27 mouse cellular contexts compared by ENCODE assay signal in the genomic region with DNA sequence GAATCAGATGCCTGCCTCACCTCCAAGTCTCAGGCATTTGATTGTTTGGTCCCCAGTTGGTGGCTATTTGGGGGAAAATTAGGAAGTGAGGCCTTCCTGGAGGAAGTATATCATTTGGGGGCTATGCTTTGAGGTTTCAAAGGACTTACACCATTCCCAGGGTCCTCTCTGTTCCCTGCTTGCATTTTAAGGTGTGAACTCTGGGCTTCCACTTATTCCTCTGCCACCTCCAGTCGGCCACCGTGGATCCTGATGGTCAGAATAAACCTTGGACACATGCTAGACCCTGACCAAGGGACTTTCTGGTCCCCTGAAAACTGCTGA. TPM values are rescaled to one million over a fixed set of nuclear protein-coding genes. Genes with fewer than 3 reads are reported as not detected.
DNase-seq lines count a peak whose midpoint lies in the region; ATAC-seq and TF ChIP-seq lines count a peak whose summit lies in the region.
"Had no signal": no experiment of that assay in that cellular context is flagged by ENCODE, and none has a peak within 500 bp of the region (broad histone marks: within the 10 kb centered on the region; RNA-seq: fewer than 3 reads in every experiment).

No protein-coding gene starts in this region.

- H3K9ac ChIP-seq in heart, embryonic 12.5 days: no peak overlapping the region
- H3K9ac ChIP-seq in liver, embryonic 12.5 days: peak overlapping the region; percentile 24; the same call in 1 of the 2 replicates
- no peak overlapping the region for H3K9ac ChIP-seq in liver, postnatal 0 days (replicated peaks)
- H3K9ac ChIP-seq: embryonic facial prominence, embryonic 13.5 days; forebrain, embryonic 12.5 days; forebrain, embryonic 15.5 days; heart, embryonic 15.5 days; hindbrain, embryonic 12.5 days; hindbrain, embryonic 15.5 days had no signal

- DNase-seq in heart, postnatal 10 days: no peak
- DNase-seq in liver, postnatal 0 days: no peak
- DNase-seq in cerebellum, postnatal 25 days: no peak
- DNase-seq: adrenal gland, postnatal 10 days; adrenal gland, postnatal 36 days; cerebellum, adult 11 months; cerebellum, adult 2 months; cerebellum, adult 9-11 months; cerebellum, postnatal 36 days; embryo, embryonic 11 days; gastrocnemius, postnatal 25 days; heart, postnatal 14 days had no signal

- no peaks in the 10 kb centered on the region for H3K36me3 ChIP-seq in heart, embryonic 12.5 days
- H3K36me3 ChIP-seq in liver, embryonic 12.5 days: no peaks in the 10 kb centered on the region
- H3K36me3 ChIP-seq in liver, postnatal 0 days (replicated peaks; ENCODE audit: insufficient read depth, low read length): no peaks in the 10 kb centered on the region
- H3K36me3 ChIP-seq: embryonic facial prominence, embryonic 10.5 days; embryonic facial prominence, embryonic 13.5 days; forebrain, embryonic 12.5 days; forebrain, embryonic 15.5 days; G1E; heart, embryonic 15.5 days; hindbrain, embryonic 12.5 days; hindbrain, embryonic 15.5 days had no signal

- intact Hi-C loops in heart, postnatal 10 days (cut with DNase I): no loop called here

- peak overlapping the region; percentile 26; the same call in 1 of the 2 replicates for H3K27ac ChIP-seq in heart, embryonic 12.5 days (ENCODE audit: poor library complexity, severe bottlenecking)
- no peak overlapping the region for H3K27ac ChIP-seq in liver, embryonic 12.5 days
- H3K27ac ChIP-seq in liver, postnatal 0 days (ENCODE audit: low read depth): no peak overlapping the region
- H3K27ac ChIP-seq: embryonic facial prominence, embryonic 10.5 days; embryonic facial prominence, embryonic 13.5 days; forebrain, embryonic 12.5 days; forebrain, embryonic 15.5 days; heart, embryonic 15.5 days; hindbrain, embryonic 12.5 days; hindbrain, embryonic 15.5 days had no signal

- no peak for TF ChIP-seq CTCF in liver, postnatal 0 days (IDR thresholded peaks at IDR 0.05; ENCODE audit: low read depth)

- no peaks in the 10 kb centered on the region for H3K9me3 ChIP-seq in heart, embryonic 12.5 days (replicated peaks)
- no peaks in the 10 kb centered on the region for H3K9me3 ChIP-seq in liver, embryonic 12.5 days (replicated peaks)
- H3K9me3 ChIP-seq in liver, postnatal 0 days (ENCODE audit: low read length): no peaks in the 10 kb centered on the region
- H3K9me3 ChIP-seq: embryonic facial prominence, embryonic 10.5 days; embryonic facial prominence, embryonic 13.5 days; forebrain, embryonic 12.5 days; forebrain, embryonic 15.5 days; G1E; heart, embryonic 15.5 days; hindbrain, embryonic 12.5 days; hindbrain, embryonic 15.5 days had no signal

- H3K4me2 ChIP-seq in heart, embryonic 12.5 days: no peak overlapping the region
- no peak overlapping the region for H3K4me2 ChIP-seq in liver, embryonic 12.5 days
- H3K4me2 ChIP-seq in liver, postnatal 0 days (ENCODE audit: low read depth, low read length): no peak overlapping the region
- H3K4me2 ChIP-seq: embryonic facial prominence, embryonic 13.5 days; forebrain, embryonic 12.5 days; forebrain, embryonic 15.5 days; heart, embryonic 15.5 days; hindbrain, embryonic 12.5 days; hindbrain, embryonic 15.5 days had no signal

- peaks cover 47% of the 10 kb centered on the region for H3K4me1 ChIP-seq in heart, embryonic 12.5 days (replicated peaks)
- H3K4me1 ChIP-seq in liver, embryonic 12.5 days: peaks cover 43% of the 10 kb centered on the region
- H3K4me1 ChIP-seq in liver, postnatal 0 days (ENCODE audit: insufficient read depth): peaks cover 21% of the 10 kb centered on the region

- no peak for TF ChIP-seq EP300 in liver, postnatal 0 days (IDR thresholded peaks at IDR 0.05; ENCODE audit: low read depth)

- no peak overlapping the region for H3K4me3 ChIP-seq in heart, embryonic 12.5 days
- no peak overlapping the region for H3K4me3 ChIP-seq in liver, embryonic 12.5 days
- no peak overlapping the region for H3K4me3 ChIP-seq in liver, postnatal 0 days (ENCODE audit: low read depth, low read length)
- H3K4me3 ChIP-seq: embryonic facial prominence, embryonic 10.5 days; embryonic facial prominence, embryonic 13.5 days; erythroblast, embryonic 14.5 days; forebrain, embryonic 12.5 days; forebrain, embryonic 15.5 days; heart, embryonic 15.5 days; hindbrain, embryonic 12.5 days; hindbrain, embryonic 15.5 days had no signal

- H3K27me3 ChIP-seq in heart, embryonic 12.5 days (replicated peaks): peaks cover 8% of the 10 kb centered on the region; the same call in 1 of the 2 replicates
- peaks cover 39% of the 10 kb centered on the region for H3K27me3 ChIP-seq in liver, embryonic 12.5 days (replicated peaks)
- no peaks in the 10 kb centered on the region for H3K27me3 ChIP-seq in liver, postnatal 0 days (ENCODE audit: insufficient read depth, low read length)
- H3K27me3 ChIP-seq: forebrain, embryonic 15.5 days; heart, embryonic 15.5 days; Patski had no signal

- 47% methylated on average over 2 of the region's 2 CpGs for WGBS in heart, embryonic 12.5 days
- WGBS in liver, embryonic 12.5 days (ENCODE audit: insufficient replicate concordance): 54% methylated on average over 2 of the region's 2 CpGs
- WGBS in liver, postnatal 0 days (ENCODE audit: insufficient replicate concordance): 45% methylated on average over 2 of the region's 2 CpGs

- ATAC-seq in heart, embryonic 12.5 days (ENCODE audit: insufficient number of reproducible peaks, low FRiP score): no peak
- no peak for ATAC-seq in liver, embryonic 12.5 days
- ATAC-seq in liver, postnatal 0 days: no peak
- ATAC-seq in granulocyte monocyte progenitor cell, adult 5-6 weeks (replicated peaks; ENCODE audit: poor library complexity, severe bottlenecking): peak; percentile 69
- ATAC-seq in CD4-positive, CD25-positive, alpha-beta regulatory T cell, adult 4 months: no peak
- ATAC-seq: forebrain, embryonic 15.5 days; intestine, postnatal 0 days; Patski had no signal

RNA-seq across cellular contexts. Expression of gene Islr2, which starts 6.1 kb away (rescaled TPM):
- 0.05 TPM in 1 of 2 replicates, not detected in the other for polyA plus RNA-seq in heart, embryonic 12.5 days (2016; fragmentation: Nextera tagmentation; extraction: Ambion mirVana)
- total RNA-seq in heart, postnatal 10 days (2021): 1 to 10 TPM; 2.5 to 4.5 TPM
- polyA plus RNA-seq in liver, embryonic 12.5 days (2016; fragmentation: Nextera tagmentation; extraction: Ambion mirVana): 0.07 TPM in 1 of 2 replicates, not detected in the other
- not detected in 2 replicates for polyA plus RNA-seq in liver, postnatal 0 days (2015; fragmentation: Nextera tagmentation; extraction: Ambion mirVana)
- total RNA-seq in granulocyte monocyte progenitor cell, adult 5-6 weeks (2014; fragmentation: Nextera tagmentation): not detected in 2 replicates
- total RNA-seq in granulocyte monocyte progenitor cell, adult 5-6 weeks (2017): not detected in 2 replicates
- polyA plus RNA-seq in CD4-positive, CD25-positive, alpha-beta regulatory T cell, adult 4 months (2017; shearing (Covaris generic)): not detected
- polyA plus RNA-seq: erythroblast, embryonic 14.5 days; heart, embryonic 15.5 days had no signal

RNA-seq across cellular contexts. Expression of gene Islr, which starts 6.2 kb away (rescaled TPM):
- polyA plus RNA-seq in heart, embryonic 12.5 days (2016; fragmentation: Nextera tagmentation; extraction: Ambion mirVana): 8.5 and 8.6 TPM in 2 replicates
- 10 to 100 TPM; 52.4 to 54.4 TPM for total RNA-seq in heart, postnatal 10 days (2021)
- polyA plus RNA-seq in liver, embryonic 12.5 days (2016; fragmentation: Nextera tagmentation; extraction: Ambion mirVana): 4.9 and 5.9 TPM in 2 replicates
- polyA plus RNA-seq in liver, postnatal 0 days (2015; fragmentation: Nextera tagmentation; extraction: Ambion mirVana): 2.9 and 3.0 TPM in 2 replicates
- 0.17 TPM in 1 of 2 replicates, not detected in the other for total RNA-seq in granulocyte monocyte progenitor cell, adult 5-6 weeks (2014; fragmentation: Nextera tagmentation)
- not detected in 2 replicates for total RNA-seq in granulocyte monocyte progenitor cell, adult 5-6 weeks (2017)
- polyA plus RNA-seq in CD4-positive, CD25-positive, alpha-beta regulatory T cell, adult 4 months (2017; shearing (Covaris generic)): 1 to 10 TPM in 1 of 2 experiments, under 1 TPM in 1; 0.77 to 1.2 TPM
- polyA plus RNA-seq: erythroblast, embryonic 14.5 days; G1E had no signal

RNA-seq across cellular contexts. Expression of gene Pml, which starts 39.3 kb away (rescaled TPM):
- 15.2 and 15.5 TPM in 2 replicates for polyA plus RNA-seq in heart, embryonic 12.5 days (2016; fragmentation: Nextera tagmentation; extraction: Ambion mirVana)
- total RNA-seq in heart, postnatal 10 days (2021): 10 to 100 TPM; 12.4 to 13.0 TPM
- polyA plus RNA-seq in liver, embryonic 12.5 days (2016; fragmentation: Nextera tagmentation; extraction: Ambion mirVana): 24.4 and 26.5 TPM in 2 replicates
- polyA plus RNA-seq in liver, postnatal 0 days (2015; fragmentation: Nextera tagmentation; extraction: Ambion mirVana): 8.4 and 8.5 TPM in 2 replicates
- total RNA-seq in granulocyte monocyte progenitor cell, adult 5-6 weeks (2014; fragmentation: Nextera tagmentation): 49.9 and 57.2 TPM in 2 replicates
- 9.3 and 10.1 TPM in 2 replicates for total RNA-seq in granulocyte monocyte progenitor cell, adult 5-6 weeks (2017)
- 10 to 100 TPM; 45.9 to 77.9 TPM for polyA plus RNA-seq in CD4-positive, CD25-positive, alpha-beta regulatory T cell, adult 4 months (2017; shearing (Covaris generic))

RNA-seq across cellular contexts. Expression of gene Stoml1, which starts 42.7 kb away (rescaled TPM):
- polyA plus RNA-seq in heart, embryonic 12.5 days (2016; fragmentation: Nextera tagmentation; extraction: Ambion mirVana): 24.0 and 24.7 TPM in 2 replicates
- total RNA-seq in heart, postnatal 10 days (2021): 10 to 100 TPM; 15.5 to 15.6 TPM
- 6.5 and 6.6 TPM in 2 replicates for polyA plus RNA-seq in liver, embryonic 12.5 days (2016; fragmentation: Nextera tagmentation; extraction: Ambion mirVana)
- polyA plus RNA-seq in liver, postnatal 0 days (2015; fragmentation: Nextera tagmentation; extraction: Ambion mirVana): 5.6 and 6.7 TPM in 2 replicates
- total RNA-seq in granulocyte monocyte progenitor cell, adult 5-6 weeks (2014; fragmentation: Nextera tagmentation): 10.4 and 11.6 TPM in 2 replicates
- 6.3 and 17.7 TPM in 2 replicates for total RNA-seq in granulocyte monocyte progenitor cell, adult 5-6 weeks (2017)
- 10 to 100 TPM; 26.0 to 83.0 TPM for polyA plus RNA-seq in CD4-positive, CD25-positive, alpha-beta regulatory T cell, adult 4 months (2017; shearing (Covaris generic))
- polyA plus RNA-seq: erythroblast, embryonic 14.5 days had no signal
